Mouse (Mus musculus): Measurements from ENCODE around the gene Slc7a12.

Gene Slc7a12

DNA sequence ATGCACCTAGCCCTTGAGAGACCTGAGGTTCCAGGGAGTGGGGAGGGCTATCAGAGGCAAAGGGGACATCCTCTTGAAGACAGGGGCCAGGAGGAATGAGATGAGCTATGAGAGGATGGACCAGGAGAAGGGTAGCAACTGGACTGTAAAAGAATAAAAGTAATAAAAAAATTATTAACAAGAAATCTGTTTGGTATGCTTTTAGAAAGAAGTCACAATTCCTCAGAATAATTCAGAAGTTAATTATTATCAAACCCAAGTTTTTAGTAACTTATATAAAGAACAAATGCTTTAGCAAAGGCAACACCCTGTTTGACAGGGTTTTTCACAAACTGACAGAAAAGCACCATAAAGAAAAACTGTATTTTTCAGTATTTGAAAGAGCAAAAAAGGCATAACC, at the start of gene Slc7a12:
Gene Slc7a12 (plus strand): TSS at position 301 of the 400 bp plus-strand sequence.
- DNase-seq = no peak

DNA sequence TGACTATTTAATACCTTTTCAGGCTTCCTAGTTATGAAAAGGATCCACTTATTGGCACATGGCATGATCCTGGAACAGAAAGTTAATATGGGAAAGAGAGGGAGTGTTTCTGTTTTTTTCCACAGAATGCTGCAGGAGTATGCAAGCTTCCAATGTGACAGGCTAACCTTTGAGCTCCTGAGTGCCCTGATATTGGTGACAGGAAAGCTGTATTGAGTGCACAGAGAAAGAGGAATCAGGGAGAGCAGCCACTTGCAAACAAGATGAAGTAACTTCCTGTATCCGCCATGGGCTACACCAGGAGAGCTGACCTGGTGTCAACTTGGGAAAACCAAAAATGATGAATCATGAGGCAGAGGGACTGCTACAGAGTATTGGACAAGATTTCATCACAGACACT, 48.1 kb upstream of the Slc7a12 start:
- no peak for DNase-seq

DNA sequence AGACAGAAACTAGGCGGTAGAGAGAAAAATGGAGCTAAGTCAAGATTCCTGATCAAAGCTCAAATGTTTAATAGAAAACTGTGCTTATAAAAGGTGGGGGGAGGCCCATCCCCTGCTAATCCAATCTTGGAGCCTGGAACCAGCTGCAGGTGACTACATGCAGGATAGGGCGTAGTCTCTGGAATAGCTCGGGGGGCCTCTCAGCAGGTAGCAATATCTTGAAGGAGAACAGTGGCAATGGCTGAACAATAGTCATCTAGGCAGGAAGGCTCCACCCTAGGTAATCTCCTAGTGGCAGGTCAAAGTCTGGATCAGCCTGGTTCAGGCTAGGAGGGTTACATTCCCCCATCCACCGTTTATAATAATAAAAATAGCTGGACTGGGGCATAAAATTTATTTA, 34.5 kb upstream of the Slc7a12 start:
- DNase-seq = no peak

DNA sequence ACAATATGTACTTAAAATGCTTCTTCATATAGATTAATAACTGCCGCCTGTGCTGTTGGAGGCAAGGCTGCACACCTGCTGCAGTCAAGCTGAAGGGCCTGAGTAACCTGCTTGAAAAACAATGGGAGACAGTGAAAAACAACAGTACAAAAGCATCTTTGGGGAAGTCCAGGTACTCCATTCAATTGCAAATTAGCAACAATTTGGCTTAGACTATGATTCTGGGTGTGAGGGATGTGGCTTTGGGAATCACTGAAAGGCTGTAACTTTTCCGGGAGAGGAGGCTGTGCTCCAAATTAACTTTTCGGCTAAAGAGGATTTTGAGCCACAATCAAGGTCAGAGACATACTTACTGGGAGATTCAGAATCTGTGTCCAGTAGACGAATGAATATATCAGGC, 33.8 kb upstream of the Slc7a12 start:
- DNase-seq = no peak

All from kidney, adult 11 months (tissue).